Mouse (Mus musculus) spleen, adult 2 months (tissue): ENCODE measurements at regions not wholly inside any gene's neighbourhood (a gene's known extent, or its start where the extent isn't known, plus 50 kb on each side); places are given as distances from the start of the nearest gene placed in this dataset.

Experiments
- CTCF ChIP-seq: fragments of 200-500 bp; IDR thresholded peaks from 2 replicates; pipeline ENCODE4 v1.5.1; 2011; ENCODE audit warnings: mild to moderate bottlenecking, inconsistent platforms; ENCODE audit not compliant: insufficient read depth, insufficient read length, insufficient replicate concordance; ENCODE audit errors: extremely low read depth
- POLR2A ChIP-seq: fragments of 200-500 bp; IDR thresholded peaks from 2 replicates; pipeline ENCODE4 v1.6.1; 2011; ENCODE audit warnings: low read depth, low read length, inconsistent platforms

DNA sequence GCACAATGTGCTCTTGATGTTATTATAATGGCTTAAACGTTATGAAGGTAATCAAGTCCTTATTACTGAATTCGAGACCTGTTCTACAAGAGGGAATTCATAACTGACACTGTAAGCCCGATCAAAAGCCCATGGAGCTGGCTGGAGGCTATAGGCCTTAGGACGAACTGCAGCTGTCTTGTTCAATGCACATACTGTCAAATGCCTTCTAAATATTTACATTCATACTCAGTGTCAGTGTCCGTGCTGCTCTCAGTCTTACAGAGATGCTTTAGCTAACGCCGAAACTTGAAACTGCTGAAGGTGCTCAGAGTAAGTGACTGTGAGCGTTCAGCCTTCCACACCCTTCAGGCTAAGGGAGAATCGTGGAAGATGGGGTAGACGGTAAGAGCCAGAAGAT, 67.9 kb upstream of the Cnep1r1 start:
- TF ChIP-seq CTCF (no peak), POLR2A (no peak)
